Mouse (Mus musculus) left cerebral cortex, adult 2 months (tissue): ENCODE measurements around the gene Slc35f5. TPM values are rescaled to one million over a fixed set of nuclear protein-coding genes. Genes with fewer than 3 reads are reported as not detected.

Experiments used
- DNase-seq, 2 experiments: peaks; one replicate each; pipeline ENCODE4 v3.0.0; 2021 to 2022; ENCODE audit warnings: low spot score in 2 of 2, mixed read lengths in 1 of 2; ENCODE audit errors: extremely low spot score in 1 of 2
- H3K27ac ChIP-seq: fragments of 200-600 bp; 2 replicates; pipeline ENCODE4 v1.8.1; 2022
- H3K4me3 ChIP-seq: fragments of 200-600 bp; 2 replicates; pipeline ENCODE4 v1.8.1; 2022
- CTCF ChIP-seq: fragments of 200-600 bp; IDR thresholded peaks from 2 replicates; pipeline ENCODE4 v1.8.1; 2022; ENCODE audit warnings: antibody characterized with exemption, mild to moderate bottlenecking, moderate library complexity
- intact Hi-C: fragments of 180-260 bp; cut with DNase I; formaldehyde crosslinking; loops from one replicate; pipeline ENCODE4 v1.15.1; 2025
- total RNA-seq, 2 experiments: library from RNA; stranded (reverse); gene quantifications; 2 replicates each; pipeline ENCODE4 v1.2.3; 2021

The Slc35f5 gene
- total RNA-seq, 2 experiments from 2014 or later, result 21.0 TPM

DNA sequence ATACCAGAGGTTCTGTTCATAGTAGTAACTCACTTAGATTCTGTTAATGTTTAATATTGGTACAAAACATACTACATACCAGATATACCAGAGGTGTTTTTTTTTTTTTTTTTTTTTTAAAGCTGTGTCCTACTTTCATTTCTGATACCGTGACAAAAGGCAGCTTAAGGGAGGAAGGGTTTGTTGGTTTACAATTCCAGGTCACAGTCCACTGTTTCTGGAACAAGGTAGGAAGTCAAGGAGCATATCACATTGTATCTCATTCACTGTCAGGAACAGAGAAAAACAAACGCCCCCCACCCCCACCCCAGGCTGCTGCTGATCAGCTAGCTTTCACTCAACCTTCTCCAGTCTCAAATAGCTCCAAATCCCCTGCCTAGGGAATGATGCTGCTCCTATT is 21.1 kb upstream of the Slc35f5 start:
- intact Hi-C loops, result no loop called here
- no peak for DNase-seq
- no peak overlapping the region for H3K27ac ChIP-seq
- H3K4me3 ChIP-seq, result no peak overlapping the region
- no peak for TF ChIP-seq CTCF

DNA sequence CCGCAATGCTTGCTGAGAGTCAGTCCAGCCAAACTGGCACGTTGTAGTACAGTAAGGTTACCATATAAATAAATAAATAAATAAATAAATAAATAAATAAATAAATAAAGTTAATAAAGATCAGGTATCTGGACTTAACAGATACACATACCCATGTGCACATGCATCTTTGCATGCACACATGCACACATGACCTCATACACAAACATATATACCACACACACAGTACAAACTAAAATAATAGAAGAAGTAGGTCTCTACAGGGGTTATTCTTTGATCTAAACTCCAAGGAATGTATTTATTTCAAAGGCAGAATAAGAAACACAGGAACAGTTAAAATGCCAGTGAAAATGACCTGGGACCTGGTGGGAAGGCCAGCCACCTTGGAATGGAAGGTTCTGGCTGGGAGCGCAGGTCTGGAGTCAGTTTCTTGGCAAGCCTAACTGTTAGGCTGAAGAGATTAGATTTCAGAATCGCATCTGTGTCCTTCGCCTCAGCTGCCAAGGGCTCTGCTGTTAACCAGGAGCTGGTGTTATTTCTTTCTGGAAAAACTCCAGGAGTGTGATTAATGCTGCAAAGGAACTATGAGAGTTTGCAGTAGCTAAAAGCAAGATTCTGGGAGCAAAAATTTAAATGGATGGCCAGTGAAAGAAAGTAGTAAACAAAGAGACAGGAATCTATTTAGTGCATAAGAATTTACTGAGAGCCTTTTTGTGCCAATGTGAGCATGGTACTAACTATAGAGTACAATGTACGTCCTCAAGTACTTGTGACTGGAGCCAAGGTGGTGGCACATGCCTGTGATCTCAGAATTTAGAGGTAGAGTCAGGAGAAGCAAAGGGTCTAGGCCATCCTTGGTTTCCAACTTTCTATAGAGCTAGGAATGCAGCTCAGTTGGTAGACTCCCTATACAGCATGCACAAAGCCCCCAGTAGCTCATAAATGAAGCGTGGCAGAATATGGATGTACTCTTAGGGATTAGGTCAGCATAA is 18.1 kb upstream of the Slc35f5 start:
- intact Hi-C loops, result no loop called here
- TF ChIP-seq CTCF, result no peak
- DNase-seq, result no peak
- H3K4me3 ChIP-seq, result no peak overlapping the region
- no peak overlapping the region for H3K27ac ChIP-seq

DNA sequence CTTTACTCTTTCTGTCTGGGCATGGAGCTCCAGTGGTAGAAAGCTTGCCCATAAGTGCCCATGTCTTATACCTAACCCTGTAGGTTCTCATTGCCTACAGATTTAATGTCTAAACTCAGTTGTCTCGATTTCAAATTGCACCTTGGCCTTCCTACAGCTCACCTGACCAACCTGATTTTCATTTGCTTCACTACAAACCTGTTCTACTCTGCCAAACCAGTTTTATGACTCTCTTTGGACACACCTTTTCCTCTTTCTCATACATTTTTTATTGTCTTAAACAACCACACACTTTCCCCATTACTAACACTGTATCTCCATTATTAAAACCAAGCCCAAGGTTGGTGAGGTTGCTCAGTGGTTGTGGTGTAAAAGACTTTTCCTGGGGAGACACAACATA is 10.5 kb upstream of the Slc35f5 start:
- Histone ChIP-seq H3K4me3 (no peak overlapping the region), H3K27ac (no peak overlapping the region)
- intact Hi-C loops, result no loop called here
- no peak for TF ChIP-seq CTCF
- no peak for DNase-seq

DNA sequence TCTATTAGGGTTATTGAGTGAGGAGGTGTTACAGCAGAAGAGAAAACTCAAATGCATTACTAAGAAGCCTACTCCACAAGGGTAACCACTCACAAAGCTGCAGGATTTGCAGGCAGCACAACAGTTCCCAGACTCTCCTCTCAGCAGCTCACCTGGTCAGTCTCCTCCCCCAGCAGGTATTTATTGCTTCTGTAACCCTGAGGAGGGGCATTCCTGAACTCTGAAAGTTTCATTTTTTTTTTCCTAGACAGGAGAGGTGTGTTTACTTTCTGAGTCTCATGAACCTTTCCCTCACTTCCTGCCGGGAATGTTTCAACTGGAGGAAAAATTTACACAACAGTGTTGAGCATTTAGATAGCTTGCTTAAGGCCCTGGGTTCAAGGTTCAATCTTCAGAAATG is 10.0 kb upstream of the Slc35f5 start:
- Histone ChIP-seq H3K4me3 (no peak overlapping the region), H3K27ac (no peak overlapping the region)
- intact Hi-C loops, result no loop called here
- DNase-seq, result no peak
- no peak for TF ChIP-seq CTCF

DNA sequence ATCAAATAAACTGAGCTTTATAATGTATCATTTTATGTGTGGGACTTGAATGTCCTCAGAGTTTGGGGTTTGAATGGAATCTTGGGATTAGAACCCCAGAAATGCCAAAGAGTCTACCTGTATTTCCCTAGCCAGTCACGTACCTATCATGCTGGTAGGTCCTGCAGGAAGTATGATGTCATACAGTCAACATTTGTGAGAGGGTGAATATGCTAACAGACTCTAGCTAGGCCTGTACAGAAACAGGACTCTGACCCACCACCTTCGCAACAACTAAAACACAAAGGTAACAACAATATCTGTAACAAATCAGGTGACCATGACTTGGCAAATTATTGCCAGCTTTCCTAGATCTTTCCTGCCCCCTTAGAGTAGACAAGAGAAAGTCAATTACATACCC is 8.8 kb upstream of the Slc35f5 start:
- Histone ChIP-seq H3K27ac (no peak overlapping the region), H3K4me3 (no peak overlapping the region)
- no peak for TF ChIP-seq CTCF
- intact Hi-C loops, result no loop called here
- no peak for DNase-seq

DNA sequence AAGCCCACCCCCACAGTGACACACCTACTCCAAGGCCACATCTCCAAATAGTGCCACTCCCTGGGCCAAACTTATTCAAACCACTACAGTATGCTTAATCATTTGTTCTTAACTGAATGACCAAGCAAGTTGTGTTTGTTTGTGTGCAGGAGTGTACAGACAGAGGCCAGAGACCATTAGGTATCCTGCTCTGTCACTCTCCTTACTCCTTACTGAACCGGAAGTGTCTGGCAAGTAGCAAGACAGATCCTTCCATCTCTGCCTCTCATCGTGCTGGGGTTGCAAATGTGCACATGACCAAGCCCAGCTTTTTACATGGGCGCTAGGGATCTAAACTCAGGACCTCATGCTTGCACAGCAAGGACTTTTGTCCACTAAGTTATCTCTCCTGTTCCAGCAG is 1.1 kb upstream of the Slc35f5 start:
- TF ChIP-seq CTCF, result no peak
- intact Hi-C loops, result no loop called here
- Histone ChIP-seq H3K27ac (no peak overlapping the region; the same call in 1 of the 2 replicates), H3K4me3 (no peak overlapping the region)
- DNase-seq, result no peak

DNA sequence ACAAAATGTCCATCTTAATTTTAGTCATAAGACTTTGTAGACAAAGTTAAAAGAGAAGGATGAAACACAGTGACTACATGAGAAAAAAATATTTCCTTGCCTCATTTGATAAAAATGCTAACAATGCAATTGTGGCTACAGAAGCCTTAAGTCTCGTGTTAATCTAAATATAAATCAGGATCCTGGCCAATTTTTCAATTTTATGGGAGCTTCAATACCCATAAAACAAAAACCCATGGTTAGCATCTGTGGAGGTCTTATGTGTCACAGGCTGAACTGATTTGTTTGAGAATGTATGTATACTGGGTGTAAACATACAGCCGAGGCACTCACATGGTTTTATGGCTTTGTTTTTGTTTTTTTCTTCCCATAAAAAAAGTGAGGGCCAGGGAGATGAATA is 674 bp upstream of the Slc35f5 start:
- TF ChIP-seq CTCF, result no peak
- no peak for DNase-seq
- intact Hi-C loops, result loop anchor here (1.0 kb wide), 1 partner anchor 124 kb away; the partner anchor contains the start of gene Actr3
- Histone ChIP-seq H3K27ac (peak overlapping the region; percentile 97), H3K4me3 (peak overlapping the region; percentile 77)

DNA sequence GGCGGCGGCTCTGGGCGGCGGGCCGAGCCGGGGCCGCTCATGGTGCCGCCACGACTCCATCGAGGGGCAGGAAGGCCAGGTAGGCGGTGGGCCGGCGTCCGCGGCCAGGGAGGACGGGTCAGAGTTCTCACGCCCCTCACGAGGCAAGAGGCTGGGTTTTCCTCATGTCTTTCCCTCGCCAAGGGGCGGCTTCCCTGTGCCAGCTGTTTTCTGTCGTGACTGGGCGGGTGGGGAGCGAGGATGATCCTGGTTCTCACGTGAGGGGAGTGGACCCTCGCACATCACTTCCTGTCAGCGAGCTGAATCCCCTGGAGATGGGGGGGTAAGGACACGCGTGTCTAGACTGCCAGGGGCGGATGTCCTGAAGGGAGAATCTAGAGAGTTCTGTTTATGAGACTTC is 811 bp downstream of the Slc35f5 start:
- intact Hi-C loops, result no loop called here
- H3K27ac ChIP-seq, result peak overlapping the region; percentile 97
- peak in 1 of 2 experiments; percentile 53 for DNase-seq
- H3K4me3 ChIP-seq, result peak overlapping the region; percentile 77
- no peak for TF ChIP-seq CTCF

DNA sequence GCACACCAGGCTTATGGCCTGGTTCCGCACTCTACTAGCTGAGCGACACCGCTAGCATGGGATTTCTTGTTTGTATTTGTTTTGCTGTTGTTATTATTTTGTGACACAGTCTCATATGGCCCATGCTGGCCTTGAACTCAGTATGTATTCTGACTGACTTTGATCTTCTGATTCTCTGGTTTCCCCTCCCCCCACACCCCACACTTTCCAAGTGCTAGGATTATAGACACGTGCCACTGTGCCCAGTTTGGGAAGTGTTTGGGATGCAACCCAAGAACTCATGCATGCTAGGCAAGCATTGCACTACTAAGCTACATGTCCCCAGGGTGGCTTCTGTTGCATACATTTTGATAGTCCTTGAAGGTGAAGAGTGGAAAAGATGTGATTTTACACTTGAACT is 1.4 kb downstream of the Slc35f5 start:
- intact Hi-C loops, result no loop called here
- Histone ChIP-seq H3K27ac (no peak overlapping the region), H3K4me3 (peak overlapping the region; percentile 77)
- TF ChIP-seq CTCF, result no peak
- DNase-seq, result no peak

DNA sequence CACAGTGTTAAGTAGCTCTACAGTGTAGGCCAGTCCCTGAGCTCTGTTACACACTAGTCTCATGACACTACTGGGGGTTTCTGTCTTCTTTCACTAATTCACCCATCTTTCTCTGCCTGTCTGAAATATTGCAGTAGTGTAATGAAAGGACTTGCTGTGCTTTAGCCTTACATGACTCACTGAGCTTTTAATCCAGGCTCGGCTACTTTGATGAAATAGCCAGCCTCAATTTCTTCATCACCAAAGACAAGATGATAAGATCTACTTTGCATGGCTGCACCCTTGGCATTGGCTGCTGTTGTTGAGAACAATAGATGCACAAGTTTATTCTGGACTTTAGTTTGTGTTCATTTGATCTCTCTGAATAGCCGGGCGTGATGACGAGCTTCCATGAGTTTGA is 7.7 kb downstream of the Slc35f5 start:
- no peak for DNase-seq
- Histone ChIP-seq H3K27ac (no peak overlapping the region), H3K4me3 (no peak overlapping the region)
- intact Hi-C loops, result no loop called here
- TF ChIP-seq CTCF, result no peak

DNA sequence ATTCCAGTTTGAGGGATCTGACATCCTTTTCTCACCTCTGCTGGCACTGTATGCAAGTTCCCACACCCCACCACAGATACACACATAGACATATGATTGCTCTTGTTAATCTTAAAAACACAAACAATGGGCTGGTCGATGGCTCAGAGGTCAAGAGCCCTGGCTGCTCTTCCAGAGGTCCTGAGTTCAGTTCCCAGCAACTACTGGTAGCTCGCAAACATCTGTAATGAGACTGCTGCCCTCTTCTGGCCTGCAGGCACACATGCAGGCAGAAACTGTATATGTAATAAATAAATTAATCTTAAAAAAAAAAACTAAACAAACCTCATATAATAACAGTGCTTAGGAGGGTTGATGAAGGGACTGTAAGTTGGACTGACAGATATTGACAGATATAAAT is 13.8 kb downstream of the Slc35f5 start:
- TF ChIP-seq CTCF, result peak; percentile 63
- intact Hi-C loops, result loop anchor here (5.0 kb wide), 1 partner anchor 162 kb away; no protein-coding TSS in a partner anchor
- Histone ChIP-seq H3K27ac (no peak overlapping the region), H3K4me3 (no peak overlapping the region)
- no peak for DNase-seq

DNA sequence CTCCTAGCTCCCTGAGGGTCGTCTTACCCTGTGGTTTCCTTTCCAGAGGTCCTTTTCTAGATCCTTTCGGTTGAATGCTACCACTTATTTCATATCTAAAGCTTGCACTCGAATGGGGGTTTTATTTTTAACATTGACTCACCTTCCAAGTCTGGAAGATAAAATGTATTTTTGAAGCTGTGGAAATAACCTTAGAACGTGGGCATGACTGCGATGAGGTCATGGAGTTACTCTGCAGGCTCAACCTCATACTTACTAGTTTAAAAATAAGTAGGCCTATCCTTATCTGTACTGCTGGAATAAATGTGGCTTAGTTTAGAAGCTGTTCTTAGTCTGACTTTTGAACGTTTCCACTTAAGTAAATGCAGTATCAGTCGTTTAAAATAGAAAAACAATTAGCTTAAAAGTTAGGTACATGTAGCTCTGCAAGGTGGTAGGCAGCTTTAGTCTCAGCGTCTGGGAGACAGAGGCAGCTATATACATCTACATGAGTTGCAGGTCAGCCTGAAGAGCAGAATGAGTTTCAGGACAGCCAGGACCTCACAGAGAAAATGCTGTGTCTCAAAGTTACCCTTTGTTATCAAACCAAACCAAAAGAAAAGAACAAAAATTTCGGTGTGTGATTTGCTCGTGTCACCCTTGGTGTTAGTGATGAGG is 15.2 kb downstream of the Slc35f5 start:
- H3K4me3 ChIP-seq, result no peak overlapping the region
- DNase-seq, result no peak
- H3K27ac ChIP-seq, result no peak overlapping the region
- TF ChIP-seq CTCF, result no peak
- intact Hi-C loops, result no loop called here
